Mouse (Mus musculus): Measurements from ENCODE around the gene Fbxo11.

The Fbxo11 gene

DNA sequence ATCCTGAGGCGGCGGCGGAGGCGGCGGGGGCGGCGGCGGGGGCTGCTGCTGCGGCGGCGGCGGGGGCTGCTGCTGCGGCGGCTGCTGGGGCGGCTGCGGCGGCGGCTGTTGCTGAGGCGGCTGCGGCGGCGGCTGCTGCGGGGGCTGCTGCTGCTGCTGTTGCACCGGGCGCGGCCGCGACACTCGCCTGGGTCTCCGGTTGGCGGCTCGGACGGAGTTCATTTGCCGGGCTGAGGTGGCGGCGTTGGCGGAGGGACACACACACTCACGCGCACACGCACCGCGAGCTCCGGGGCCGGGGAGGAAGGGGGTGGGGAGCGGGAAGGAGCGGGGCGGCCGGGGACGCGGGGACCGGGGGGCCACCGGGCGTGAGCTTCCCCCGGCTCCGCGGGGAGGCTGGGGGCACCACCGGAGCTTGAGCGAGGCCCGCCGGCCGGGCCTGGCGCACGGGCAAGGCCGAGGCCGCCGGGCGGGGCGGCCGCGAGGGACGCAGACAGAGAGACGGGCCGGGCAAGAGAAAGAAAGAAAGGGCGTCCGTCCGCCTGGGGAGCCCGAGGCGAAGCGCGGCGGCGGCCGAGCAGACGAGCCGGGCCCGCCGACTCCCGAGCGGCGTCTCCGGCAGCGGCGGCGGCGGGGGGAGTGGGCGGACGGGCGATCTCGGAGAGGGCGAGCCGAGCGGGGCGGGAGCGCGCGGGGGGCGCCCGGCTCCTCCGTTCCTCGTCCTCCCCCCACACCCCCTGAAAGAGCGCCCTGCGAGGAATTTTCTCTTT lies at the start of gene Fbxo11:
Gene Fbxo11 (minus strand): TSS at position 261 of the 770 bp plus-strand sequence.
- no peak for DNase-seq (ENCODE audit: low read depth, low spot score)

DNA sequence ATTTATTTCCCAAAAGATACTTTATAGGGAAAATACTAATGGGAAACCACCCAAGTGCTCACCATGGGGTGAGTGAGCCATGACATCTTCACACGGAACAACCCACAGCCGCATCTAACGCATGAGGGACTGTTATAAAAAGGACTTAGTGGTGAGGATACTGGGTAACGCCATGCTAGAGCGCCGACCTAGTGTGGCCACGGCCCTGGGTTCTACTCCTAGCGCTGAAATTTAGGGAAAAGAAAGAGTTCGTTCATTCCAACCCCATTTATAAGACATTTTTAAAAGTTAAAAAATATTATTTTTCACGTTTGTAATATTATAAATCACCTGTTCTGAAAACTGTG lies 48.8 kb upstream of the Fbxo11 start:
- no peak for DNase-seq (ENCODE audit: low read depth, low spot score)

DNA sequence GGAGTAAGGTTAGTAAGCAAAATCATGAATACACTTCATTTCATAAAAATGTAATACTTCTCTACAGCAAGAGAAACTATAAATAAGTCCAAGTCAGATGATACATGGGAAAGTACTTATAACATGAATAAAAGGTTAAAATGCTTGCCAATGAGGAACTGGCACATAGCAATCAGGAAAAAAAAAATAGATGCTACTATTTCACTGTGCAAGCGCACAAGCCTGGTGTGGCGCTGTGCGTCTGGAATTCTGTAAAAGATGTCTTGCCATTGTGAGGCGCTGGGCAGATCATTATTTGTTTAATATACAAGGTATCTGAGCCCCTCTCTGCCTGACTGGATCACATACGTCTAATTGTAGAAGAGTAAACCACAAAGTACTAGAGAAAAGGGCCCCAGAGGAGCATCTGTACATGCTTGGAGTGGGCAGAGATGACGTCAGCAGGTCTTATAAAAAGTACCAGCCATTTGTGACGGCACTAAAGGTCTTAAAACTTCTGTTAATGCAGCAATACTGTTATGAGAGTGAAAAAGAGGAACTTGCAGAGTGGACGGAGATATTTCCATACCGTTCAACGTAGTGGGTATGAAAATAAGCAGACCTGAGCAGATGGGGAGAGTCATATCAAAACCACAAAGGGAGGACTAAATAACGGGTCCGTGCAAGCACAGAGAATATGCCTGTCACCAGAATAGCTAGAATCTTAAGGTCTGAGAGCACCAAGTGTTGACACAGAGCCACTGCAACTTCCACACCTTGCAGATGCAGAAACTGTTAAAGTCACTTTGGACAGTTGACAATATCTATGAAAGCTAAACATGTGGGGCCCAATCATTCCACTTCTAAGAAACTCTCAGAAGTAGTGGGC lies 48.2 kb upstream of the Fbxo11 start:
- no peak for DNase-seq (ENCODE audit: low read depth, low spot score)

DNA sequence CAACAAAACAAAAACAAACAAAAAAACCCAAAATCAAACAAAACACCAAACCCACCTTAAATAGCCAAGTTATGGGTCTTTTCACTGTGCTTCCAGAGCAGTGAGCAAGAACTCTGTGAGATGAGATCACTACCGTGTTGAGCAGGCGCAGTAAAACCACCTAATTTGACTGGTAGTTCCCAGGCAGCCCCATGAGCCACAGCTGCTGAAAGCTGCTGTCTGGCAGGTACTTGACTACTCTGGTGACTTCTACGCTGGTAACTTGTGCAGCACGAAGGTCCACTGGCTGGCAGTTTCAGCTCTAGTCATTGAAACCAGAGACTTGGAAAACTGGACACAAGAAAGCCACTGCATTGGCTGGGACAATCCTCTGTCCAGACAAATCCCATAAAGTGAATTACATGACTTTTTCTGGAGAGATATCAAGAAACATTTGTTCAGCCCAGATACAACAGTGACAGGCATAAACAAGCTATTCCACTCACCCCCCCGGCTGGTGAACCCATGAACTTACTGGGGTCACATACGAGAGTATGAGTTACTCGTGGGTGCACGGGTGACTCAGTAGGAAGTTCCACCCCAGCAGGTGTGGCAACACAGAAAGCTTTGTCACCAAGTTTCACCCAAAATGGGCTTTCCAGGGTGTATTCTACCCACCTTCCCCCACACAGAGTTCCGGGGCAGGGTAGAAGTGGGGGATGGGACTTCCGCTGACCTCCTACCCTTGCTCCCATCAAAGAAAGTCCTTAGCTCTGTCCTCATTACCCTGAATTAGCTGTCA lies 47.0 kb upstream of the Fbxo11 start:
- no peak for DNase-seq (ENCODE audit: low read depth, low spot score)

DNA sequence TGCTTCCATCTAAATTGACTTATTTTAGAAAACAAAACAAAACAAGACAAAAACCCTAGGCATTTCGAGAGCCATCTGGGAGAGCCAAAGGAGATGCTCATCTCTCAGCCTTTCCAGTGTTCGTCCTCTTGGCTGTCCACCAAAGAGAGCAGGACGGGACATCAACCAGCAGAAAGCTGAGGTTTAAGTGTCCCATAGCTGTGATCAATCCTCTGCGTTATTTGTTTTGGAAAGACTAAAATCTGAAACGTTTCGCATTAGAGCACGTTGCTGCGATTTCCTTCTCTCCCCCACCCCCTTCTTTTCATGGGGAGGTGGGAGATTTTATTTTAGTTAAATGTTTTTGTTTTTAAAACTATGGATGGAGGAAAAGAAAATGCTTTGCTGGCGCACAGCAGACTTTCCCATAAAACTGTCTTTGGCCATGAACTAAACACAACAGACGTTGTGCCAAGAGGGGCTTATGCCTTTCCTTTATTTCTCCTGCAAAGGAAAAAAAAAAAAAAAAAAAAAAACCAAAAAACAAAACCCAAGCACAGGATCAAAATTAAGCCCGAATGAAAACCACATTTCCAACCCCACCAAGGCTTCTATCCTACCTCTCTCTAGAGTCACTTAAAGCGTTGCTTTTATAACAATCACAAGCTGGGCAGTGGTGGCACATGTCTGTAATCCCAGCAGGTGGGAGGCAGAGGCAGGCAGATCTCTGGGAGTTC lies 46.1 kb upstream of the Fbxo11 start:
- no peak for DNase-seq (ENCODE audit: low read depth, low spot score)

DNA sequence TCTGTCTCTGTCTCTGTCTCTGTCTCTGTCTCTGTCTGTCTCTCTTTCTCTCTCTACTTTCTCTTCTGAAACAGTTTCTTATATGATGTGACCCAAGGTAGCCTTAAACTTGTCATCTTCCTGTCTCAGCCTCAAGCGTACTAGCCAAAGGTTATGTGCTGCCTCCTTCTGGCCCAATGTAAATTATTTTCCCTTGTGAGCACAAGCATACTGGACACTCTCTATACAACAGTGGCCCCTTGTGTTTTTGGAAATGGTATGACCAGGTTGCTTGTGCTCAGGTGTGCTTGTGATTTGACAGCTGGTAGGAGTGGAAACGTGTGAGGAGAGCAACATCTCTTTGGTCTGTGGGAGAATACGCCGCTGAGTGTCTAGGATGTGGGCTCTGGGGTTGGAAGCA lies 42.6 kb upstream of the Fbxo11 start:
- DNase-seq (ENCODE audit: low read depth, low spot score): no peak

DNA sequence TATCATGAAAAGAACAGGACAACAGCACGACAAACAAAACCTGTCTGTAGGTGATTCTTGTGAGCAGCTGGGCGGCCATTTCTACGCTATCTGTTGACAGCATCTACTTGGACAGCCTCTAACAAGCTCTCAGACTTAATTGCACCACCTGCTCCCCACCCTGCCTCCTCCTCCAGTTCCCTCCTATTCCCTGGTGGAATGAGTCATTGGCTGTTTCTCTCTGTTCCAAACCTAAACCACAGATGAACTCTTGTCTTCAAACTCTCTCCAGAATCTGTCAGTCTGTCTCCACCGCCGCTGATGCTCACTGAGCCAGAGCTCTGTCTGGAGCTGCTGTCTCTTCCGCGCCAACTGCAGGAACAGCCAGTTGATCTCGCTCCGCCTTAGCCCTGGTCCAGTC lies 41.3 kb upstream of the Fbxo11 start:
- DNase-seq (ENCODE audit: low read depth, low spot score): no peak

DNA sequence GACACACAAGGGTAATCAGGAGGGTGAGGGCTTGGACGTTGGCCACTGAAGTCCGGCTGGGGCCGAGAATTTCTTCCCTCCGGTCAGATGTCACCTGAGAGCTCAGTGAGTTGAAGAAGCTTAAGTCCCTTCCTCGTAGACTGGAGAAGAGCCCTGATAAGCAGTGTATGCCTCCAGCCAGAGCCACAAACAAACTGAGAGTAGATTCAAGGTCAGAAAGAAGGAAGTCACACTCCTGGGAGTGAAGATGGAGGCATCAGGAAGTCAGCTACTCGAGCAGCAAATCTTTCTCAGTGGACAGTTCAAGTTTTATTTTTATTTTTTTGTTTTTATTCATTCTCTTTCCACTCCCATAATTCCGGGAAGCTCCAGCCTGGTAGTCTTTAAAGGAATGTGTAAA lies 37.5 kb upstream of the Fbxo11 start:
- no peak for DNase-seq (ENCODE audit: low read depth, low spot score)

DNA sequence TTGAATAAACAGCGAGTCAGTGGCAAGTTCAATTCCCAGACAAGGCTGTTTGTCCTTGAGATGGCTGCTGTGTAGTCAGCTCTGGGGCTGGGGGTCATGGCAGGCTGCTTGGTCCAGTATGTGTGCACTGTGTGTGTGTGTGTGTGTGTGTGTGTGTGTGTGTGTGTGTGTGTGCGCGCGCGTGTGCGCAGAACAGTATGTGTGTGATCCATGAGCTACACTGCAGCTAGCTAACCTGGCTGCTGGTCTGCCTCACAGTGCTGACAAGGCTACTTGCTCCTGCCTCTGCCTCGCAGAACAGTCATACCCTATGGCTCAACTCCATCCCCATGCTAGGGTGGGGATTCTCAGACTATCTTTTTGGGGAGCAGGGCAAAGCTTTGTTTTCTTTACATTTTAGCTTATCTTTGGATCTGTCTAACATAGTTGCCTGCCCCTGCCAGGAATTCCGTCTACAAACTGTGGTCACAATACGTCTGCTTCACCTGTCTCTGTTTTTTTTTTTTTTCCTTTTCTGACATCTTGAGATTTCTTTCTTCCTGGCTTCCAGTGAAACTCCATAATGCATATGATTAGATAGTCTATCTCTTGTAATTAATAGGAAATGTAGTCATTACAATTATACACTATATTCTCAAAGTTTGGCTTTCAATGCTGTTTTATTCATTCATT lies 33.2 kb upstream of the Fbxo11 start:
- no peak for DNase-seq (ENCODE audit: low read depth, low spot score)

DNA sequence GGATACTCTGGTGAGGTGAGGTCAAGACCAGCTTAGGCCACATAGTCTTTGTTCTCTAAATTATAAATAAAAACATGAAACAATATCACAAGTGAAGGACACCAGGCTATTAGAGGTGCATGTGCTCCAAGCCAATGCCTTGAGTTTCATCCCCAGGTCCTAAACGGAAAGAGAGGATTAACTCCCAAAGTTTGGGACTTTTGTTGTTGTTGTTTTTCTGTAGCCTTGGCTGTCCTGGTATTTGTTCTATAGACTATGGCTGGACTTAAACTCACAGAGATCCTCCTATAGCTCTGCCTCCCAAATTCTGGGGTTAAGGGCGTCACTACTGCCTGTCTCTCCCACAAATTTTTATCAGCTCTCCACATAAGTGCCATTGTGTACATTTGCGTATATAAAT lies 32.5 kb upstream of the Fbxo11 start:
- DNase-seq (ENCODE audit: low read depth, low spot score): no peak

DNA sequence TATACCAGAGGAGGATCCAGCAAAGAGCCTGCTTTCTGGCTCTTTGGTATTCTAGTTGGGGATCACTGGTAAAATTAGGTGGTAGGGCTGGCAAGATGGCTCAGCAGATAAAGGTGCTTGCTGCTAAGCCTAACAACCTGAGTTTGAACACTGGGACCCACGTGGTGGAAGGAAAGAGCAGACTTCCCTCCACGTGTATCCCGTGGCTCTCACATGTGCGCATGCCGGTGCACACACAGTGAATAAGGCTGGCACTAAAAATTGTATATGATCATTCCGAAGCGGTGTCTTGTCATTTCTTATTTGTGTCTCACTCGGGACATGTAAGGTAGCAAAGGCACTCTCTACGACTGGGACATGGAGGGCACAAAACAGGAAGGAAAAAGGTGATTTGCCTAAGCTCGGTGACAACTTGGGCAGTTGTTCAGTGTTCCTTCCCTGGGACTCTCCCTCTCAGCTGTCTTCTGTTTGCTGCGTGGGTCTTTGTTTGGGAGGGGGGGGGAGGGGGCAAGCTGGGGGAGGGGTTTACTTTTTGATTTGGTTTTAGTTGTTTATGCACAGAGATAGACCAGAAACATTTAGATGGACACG lies 31.8 kb upstream of the Fbxo11 start:
- no peak for DNase-seq (ENCODE audit: low read depth, low spot score)

DNA sequence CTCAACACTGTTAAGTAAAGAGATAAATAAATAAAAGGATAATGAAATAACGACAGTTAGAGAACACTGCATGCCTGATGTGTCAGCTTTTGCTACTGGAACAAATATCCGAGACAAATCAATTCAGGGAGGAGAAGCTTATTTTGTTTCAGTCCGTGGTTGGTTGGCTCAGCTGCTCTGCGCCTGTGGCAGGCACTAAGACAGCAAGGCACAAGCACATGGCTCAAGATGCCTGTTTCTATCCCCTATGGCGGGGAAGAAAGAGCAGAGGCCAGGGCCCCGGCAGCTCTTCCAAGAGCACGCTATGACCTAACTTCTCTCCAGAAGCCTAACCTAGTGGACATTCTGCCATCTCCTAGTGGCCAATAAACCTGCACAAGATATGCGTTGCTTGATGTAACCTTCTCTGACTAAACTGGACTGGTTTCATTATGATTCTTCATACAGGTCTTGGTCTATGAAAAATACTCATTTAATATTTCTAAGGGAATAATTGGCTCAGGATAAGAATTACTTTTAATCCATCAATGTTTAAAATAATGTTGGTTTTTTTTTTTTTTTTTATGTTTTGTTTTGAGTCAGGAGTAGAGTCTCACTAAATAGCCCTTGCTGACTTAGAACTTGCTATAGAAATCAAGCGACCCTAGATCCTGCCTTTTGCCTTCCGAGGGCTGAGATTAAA lies 30.6 kb upstream of the Fbxo11 start:
- DNase-seq (ENCODE audit: low read depth, low spot score): no peak

DNA sequence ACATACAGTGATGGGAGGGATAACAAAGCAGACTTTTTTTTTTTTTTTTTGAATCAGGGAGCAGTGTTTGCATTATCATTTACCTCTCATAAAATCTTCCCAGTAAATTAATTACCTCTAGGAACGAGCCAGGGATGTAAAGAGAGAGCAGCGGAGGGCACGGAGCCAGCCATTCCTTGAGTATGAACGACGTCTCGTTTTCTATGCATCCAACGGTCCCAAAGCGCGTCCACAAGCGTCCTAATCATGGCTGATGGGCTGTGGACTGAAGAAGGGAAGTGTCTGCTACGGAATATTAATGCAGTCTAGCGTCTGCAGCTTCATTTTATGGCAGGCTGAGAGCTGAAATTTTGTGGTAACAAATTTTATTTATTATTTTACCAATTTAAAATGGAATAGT lies 29.2 kb upstream of the Fbxo11 start:
- DNase-seq (ENCODE audit: low read depth, low spot score): no peak

DNA sequence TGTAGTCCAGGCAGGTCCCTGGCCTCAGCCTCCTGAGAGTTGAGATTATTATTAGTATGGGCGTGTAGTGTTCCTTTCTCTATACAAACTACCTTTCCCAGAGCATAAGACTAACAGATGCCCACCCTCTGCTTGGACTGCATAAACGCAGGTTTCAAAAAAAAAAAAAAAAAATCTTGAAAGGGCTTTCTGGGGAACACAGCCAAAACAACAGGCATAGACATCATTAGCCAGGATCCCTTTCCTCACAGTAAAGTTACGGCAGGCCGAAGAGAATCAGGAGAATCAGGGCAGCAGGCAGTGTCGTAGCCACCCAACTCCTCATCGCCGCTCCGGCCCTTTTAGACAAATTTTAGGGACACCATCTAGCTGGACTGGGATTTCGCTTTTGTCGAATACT lies 28.7 kb upstream of the Fbxo11 start:
- no peak for DNase-seq (ENCODE audit: low read depth, low spot score)

DNA sequence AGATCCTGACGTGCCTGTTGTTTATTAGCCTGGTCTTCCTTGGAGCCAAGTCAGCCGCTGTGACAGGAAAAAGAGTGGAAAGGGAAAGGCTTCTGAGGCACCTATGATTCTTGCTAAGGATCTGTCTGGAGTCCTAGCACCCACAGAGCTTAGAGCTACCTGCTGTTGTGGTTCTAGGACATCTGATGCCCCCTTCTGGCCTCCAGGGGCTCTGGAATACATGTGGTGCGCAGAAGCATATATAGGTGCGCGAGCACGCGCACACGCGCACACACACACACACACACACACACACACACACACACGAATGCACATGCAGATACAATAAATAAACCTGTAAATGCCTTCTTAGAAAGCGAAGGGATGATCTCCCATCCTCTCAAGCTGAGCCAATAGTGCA lies 20.9 kb upstream of the Fbxo11 start:
- no peak for DNase-seq (ENCODE audit: low read depth, low spot score)

DNA sequence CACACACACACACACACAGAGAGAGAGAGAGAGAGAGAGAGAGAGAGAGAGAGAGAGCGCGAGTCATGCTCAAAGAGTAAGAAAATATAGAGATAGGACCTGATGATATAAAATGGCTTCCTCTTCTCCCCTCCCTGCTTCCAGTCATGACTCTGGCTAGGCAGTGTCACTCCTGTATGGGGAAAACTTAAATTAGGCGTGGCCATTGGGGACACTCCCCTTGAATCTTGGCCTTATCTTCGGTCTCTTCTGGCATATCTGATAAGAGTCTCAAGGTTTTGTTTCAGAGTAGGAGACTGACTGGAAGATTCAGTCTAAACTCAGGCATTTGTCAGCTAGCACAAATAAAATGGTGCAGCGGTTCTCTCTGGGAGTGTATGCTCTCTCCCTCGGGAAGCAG lies 16.4 kb upstream of the Fbxo11 start:
- DNase-seq (ENCODE audit: low read depth, low spot score): no peak

DNA sequence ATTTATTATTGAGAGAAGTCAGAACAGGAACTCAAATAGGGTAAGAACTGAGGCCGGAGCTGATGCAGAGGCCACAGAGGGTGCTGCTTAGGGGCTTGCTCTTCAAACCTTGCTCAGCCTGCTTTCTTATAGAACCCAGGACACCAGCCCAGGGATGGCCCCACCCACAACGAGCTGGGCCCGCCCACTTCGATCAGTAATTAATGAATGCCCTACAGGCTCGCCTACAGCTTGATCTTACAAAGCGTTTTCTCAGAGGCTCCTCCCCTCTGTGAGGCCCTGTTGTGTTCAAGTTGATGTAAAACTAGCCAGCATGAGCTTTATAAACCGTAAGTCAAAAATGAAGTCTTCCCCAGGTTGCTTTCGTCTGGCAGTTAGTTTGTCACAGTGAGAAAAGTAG lies 14.7 kb upstream of the Fbxo11 start:
- no peak for DNase-seq (ENCODE audit: low read depth, low spot score)

DNA sequence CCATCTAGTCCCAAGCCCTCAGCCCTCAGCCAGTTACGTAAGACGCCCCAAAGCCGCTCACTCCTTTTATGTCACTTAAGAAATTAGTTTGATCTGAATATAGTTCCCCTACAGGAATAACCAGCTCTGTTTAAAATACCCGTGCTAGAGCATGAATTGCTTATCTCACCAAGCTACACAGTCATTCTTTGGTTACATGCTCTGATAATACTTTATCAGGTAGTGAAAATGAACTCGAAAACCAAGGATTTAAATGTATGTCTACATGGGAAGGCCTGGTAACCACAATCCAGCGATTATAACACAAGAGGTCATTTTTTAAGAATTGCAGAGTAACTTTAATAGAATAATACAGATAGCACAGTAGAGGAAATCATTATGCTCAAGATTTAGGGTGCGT lies 7.0 kb upstream of the Fbxo11 start:
- no peak for DNase-seq (ENCODE audit: low read depth, low spot score)

DNA sequence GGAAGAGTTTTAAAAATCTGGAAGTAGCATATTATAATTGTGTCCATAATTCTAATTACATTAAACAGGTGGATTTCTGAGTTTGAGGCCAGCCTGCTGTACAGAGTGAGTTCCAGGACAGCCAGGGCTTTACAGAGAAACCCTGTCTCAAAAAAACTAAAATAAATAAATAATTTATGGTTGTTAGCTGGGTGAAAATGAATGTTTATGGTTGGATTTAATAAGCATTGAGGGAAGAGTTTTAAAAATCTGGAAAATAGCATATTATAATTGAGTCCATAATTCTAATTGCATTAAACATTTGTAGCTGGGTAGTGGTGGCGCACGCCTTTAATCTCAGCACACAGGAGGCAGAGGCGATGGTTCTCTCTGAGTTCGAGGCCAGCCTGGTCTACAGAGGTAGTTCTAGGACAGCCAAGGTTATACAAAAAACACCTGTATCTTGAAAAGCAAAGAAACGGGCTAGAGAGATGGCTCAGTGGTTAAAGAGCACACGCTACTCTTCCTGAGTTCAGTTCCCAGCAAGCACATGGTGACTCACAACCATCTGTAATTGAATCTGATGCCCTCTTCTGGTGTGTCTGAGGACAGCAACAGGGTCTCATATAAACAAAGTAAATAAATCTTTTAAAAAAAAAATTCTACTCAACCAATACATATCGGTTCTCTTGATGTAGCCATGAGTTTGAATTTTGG lies 3.1 kb upstream of the Fbxo11 start:
- no peak for DNase-seq (ENCODE audit: low read depth, low spot score)

All from brain, embryonic 18.5 days (tissue).